Mouse (Mus musculus): Measurements from ENCODE around the gene P2ry10.
"Not testable (repeated sequence)": the region's sequence is repeated elsewhere in the genome, so short reads cannot be mapped to it uniquely, and the experiment has no call there.

P2ry10 gene

DNA sequence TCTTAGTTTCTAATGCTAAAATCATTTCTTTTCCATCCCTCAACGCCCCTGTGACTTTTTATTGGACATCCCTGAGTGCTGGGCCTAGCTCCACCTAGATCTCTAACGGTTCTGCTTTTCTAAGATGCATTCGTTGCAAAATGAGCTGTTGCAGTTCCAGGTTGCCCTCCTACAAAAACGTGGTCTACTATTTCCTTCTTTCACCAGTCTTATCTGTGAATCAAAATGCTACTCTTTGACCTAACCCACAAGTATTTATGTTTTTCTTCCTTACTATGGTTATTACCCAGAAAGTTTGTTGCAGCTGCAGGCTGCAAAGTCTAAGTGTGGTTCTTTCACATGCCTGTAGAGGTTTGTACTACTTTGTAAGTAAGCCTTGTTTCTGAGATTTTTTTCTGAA lies at the start of gene P2ry10:
P2ry10 (plus strand) TSS at position 316 of the 400 bp plus-strand sequence.
- no peak for DNase-seq

DNA sequence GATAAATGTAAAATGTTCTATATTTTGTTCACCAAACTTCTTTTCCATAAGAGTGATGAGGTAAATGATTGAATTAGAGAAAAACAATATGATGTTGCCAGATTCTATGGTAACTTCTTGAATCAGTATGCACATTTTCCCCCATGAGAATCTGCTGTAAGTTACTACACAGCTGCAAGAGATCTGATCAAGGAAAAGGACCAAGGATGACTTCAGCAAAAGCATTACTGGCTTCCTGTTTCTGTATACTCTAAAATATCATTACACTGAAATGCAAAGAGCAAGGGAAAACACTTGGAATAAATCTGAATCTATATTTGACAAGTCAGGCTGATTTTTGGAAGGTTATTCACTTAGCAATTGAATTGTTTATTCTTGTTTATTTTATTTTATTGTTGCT lies 49.1 kb upstream of the P2ry10 start:
- no peak for DNase-seq

DNA sequence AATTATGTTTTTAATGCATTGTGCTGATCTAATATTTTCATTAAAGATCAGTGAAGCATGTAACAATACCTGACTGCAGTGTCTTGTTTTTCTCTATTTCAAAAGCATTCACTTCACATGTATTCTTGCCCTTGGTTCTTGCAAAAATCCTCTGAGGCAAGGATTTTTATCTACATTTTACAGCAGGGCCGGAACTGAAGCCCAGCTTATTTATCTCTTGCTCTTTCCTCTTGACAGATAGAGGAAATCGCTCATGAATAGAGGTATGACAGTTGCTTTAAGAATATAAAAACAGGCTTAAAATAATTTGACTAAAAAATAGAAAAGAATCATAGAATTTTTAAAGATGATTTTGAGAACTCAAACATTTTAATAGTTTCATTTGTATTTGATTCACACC lies 48.7 kb upstream of the P2ry10 start:
- DNase-seq: no peak

DNA sequence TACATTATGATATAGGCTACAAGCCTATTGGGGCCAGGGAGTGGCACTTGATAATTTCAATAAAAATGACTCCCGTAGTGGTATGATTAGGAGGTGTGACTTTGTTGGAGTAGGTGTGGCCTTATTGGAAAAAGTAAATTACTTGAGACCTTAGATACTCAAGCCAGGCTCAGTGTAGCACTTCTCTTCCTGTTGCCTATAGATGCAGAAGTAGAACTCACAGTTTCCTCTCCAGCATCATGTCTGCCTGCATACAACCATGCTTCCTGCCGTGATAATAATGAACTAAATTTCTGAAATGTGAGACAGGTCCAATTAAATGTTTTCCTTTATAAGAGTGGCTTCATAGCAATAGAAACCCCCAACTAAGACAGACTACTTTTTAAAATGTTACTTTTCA lies 45.9 kb upstream of the P2ry10 start:
- DNase-seq: no peak

DNA sequence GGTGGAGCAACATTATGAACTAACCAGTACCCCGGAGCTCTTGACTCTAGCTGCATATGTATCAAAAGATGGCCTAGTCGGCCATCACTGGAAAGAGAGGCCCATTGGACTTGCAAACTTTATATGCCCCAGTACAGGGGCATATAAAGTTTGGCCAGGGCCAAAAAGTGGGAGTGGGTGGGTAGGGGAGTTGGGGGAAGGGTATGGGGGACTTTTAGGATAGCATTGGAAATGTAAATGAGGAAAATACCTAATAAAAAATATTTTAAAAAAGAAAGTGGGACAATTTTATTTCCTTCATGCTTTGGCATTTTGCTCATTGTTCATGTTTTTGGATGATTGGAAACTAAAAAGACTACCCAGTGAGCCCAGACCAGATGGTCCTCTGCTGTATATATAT lies 4.9 kb upstream of the P2ry10 start:
- not testable (repeated sequence) for DNase-seq

DNA sequence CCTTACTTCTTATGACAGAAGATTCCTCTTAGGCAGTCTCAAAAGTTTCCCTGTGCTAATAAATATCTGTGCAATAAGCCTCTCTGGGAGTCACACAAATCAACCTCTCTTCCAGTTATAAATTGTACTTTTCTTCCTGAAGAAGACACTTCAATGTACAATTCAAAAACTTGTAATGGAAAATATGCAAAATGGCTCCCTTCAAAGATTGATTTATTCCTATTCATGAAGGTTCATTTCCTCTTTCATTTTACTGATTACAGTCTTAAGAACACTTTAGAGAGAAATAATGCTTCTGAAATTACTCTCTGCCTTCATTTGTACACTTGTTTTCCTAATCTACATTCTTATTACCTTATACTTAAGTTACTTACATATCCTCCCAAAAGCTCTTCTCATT lies 4.0 kb upstream of the P2ry10 start:
- no peak for DNase-seq

DNA sequence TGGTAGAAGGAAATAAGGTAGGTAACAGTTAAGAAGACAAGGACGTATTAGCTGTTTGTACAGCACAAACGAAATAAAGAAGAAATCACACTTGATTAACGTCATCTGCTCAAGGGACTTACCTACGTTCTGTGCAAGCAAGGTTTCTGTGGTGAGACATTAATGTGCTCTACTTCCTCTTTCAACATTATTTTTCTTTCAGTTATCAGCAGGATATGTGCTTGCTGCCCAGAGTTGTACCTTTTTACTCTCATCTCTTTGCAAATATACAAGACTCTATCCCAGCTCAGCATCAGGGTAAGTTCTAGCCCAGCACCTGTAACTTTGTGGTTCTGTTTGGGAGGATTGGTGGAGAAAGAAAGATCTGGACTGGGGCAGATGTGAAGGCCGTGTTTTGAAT lies 839 bp downstream of the P2ry10 start:
- no peak for DNase-seq

DNA sequence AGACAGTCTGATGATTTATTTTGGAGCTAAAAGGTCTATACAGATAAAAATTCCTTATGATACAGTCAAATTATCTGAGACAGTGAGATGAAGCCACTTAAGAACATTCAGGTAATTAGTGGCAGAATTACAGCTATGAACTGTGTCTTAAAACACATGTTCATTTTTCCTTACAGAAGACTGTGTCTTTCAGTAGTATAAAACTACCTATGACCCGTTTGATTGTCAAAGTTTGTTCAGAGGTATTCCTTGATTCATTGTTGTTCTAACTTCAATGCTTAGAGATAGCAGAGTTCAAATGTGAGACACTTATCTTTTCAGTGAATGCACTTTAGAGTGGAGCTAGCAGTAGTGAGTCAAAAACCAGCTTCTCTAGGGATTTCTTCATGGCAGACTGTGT lies 1.6 kb downstream of the P2ry10 start:
- no peak for DNase-seq

DNA sequence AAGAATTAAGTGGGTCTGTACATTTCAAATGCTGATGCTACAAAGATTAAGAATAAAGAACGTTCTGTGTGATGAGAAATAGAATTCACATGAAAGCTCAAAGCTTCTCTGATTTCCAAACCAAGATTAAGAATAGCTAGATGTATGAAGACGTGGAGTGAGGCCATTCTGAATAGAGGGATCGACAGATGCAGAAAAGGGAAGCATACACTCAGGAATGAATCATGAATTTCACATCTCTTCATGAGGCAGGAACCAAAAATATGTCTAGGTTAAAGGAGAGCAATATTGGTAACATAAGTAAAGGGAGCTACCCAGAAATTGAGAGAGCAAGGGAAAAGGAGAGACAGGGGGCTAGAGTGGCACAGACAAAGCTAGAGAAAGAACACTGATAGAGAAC lies 7.3 kb downstream of the P2ry10 start:
- DNase-seq: no peak

DNA sequence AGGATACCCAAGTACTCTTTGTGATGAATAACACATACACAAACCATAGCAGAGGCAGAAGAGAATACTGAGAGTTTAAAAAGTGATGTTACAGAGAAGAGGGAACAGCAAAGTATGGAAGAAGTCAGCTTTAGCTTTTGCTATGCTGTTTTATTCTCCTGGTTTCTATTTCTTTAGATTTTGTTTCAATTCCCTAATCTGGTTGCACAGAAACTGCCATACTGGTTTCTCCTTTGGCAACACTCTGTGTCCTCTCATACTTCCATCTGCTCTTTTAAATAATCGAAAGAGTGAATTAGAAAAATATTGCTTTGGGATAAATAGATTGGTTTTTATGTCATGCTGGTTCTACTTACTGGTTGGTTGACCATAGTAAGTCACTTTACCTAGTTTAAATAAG lies 28.0 kb downstream of the P2ry10 start:
- DNase-seq: no peak

DNA sequence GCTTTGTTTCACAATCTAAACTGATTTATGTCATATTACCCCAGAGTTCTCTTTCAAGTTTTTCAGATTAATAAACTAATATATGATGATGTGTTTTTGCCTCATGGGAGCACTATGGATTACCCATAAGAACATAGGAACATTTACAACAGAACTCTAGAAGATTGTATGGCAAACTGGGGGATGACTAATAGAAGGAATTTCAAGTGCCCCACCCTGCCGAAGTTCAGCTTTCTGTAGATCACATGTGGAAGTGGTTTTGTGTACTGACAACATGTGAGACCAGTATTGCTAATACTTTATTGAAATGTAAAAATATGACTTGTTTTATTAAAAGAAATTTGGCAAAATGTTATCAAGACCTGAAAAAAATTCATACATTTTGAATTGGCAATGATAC lies 28.7 kb downstream of the P2ry10 start:
- DNase-seq: no peak

DNA sequence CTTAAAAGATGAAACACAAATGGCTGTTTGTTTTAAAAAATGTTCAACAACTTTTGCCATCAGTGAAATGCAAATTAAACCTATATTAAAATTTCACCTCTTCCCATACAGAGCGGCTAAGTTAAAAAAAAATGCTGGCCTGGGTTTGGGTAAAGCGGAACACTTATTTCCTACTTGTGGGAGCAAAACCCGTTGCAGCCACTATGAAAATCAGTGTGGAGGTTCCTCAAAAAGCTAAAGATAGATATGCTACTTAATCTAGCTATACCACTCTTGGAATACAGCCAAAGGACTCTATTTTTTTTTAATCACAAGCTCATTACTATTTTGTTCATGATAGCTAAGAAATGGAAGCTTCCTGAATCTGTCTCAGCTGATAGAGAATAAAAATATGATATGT lies 54.9 kb downstream of the P2ry10 start:
- no peak for DNase-seq

DNA sequence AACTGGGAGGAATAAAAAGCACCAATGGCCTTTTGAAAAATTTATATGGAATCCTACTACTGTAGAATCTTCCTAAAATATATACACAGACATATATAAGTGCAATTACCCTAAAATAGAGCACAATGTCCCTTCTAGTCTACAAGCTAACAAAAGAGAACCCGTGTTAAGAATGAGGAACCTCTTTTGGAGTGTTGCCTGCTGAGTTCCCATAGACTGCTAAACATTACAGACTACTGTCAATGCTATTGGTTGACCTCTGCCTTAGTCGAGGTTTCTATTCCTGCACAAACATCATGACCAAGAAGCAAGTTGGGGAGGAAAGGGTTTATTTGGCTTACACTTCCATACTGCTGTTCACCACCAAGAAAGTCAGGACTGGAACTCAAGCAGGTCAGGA lies 55.6 kb downstream of the P2ry10 start:
- no peak for DNase-seq

DNA sequence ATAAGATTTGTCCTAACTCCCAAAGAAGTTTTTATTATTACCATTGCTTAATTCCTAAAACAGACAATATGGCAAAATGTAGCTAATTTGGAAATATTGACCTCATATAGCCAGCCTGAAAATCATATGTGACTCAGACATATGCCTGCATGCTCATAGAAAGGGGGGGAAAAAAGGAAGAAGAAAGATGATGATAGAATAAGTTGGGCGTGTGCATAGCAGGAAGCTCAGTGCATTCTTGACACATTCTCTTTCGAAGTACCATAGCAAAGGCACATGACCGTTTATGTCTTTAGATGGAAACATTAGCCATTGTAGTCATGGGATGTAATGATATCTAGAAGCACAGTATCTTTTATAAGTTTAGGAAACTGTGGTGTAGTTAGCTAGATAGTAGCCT lies 60.4 kb downstream of the P2ry10 start, which contains the start of gene P2ry10b:
P2ry10b (plus strand) TSS at position 247 of the 400 bp plus-strand sequence.
- DNase-seq: no peak

DNA sequence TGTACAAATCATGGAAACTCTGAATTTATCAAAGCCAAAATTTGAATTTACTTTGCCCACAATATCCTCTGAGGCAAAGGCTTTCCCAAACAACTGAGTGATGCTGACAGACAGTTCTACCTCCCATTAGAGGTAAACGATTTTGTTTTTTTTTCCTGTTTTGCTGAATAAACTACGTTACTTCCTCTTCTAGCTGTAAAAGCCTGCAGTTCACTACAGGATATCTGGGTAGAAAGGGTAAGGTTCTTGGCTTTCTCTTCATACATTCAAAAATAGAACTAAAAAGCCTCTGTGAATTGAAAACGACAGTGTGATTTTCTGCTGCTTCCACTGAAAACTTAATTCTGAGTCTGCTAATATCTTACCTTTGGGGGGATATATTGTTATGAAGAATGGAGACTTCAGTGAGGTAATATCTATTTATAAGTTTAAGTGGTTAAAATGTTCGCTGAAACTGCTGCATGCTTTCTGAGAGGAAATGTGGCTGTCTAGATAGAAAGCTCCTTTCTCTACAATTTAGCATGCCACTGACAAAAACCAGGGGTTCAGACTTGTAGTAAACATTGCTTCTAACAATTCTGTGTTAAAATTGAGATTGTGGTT lies 61.2 kb downstream of the P2ry10 start:
- DNase-seq: no peak

DNA sequence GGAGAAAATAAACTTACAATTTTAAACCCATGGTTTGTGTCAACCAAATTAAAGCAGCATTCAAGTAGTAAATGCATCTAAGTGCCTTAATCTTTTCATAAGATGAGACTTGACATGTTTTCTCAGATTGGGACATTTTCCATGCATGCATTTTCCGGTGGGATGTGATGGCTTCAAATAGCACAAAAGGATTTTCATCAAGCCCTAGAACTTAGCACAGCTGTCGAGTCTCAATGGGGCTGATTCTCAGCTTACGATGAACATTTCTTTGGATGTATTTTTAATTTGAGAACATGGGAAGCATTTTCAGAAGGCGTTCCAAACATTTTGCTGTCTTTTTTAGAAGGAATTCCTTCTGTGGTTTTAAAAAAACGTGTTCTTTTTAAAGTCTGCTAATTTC lies 61.7 kb downstream of the P2ry10 start:
- DNase-seq: no peak

DNA sequence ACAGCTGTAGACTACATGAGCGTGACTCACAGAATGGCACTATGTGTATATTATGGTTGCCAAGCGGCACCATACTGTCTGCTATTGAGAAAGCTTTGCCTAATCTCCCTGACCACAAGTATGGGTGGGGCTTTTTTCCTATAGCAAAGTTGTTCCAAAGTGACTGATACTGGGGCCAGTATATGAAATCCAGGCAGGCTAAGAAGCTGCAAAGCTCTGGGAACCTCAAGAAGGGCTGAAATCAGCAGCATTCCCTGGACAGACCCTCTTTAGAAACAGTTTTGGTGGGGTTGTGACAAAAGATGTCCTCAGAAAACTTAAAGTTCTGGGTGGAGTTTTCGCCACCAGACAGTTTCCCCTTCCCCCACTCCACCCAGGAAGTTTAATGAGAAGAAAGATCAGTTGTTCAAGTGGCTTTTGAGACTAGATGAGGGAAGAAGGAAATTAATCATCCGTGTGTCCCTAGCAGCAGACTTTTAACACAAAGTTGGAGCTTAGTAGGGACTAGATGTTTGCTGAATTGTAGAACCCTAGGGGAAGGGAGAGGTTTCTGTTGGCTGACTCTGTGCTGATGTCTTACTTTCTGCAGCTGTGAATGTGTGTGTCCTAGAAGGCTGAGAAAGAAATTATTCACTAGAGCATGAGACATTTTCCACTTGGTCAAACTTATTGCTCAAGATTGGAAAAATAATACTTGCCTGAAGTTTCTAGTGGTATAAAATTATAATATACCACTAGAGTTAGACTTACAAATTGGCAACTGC lies 62.6 kb downstream of the P2ry10 start:
- peak; percentile 4 to 25 for DNase-seq

All from lung, adult 18-20 months (tissue).